Mouse (Mus musculus) midbrain, embryonic 14.5 days (tissue): ENCODE measurements around the gene Galk2. TPM values are rescaled to one million over a fixed set of nuclear protein-coding genes. Genes with fewer than 3 reads are reported as not detected.

Source experiments
- ATAC-seq: fragments of 200-750 bp; cut with Nextera tagmentation; 2 replicates; pipeline ENCODE4 v1.8.0; 2017; ENCODE audit warnings: moderate number of reproducible peaks, moderate library complexity; ENCODE audit not compliant: low FRiP score, low TSS enrichment
- DNase-seq: peaks from one replicate; pipeline ENCODE4 v3.0.0-alpha.2; 2015
- H3K27ac ChIP-seq: fragments of 300-500 bp; sonication (generic); replicated peaks from 2 replicates; pipeline ENCODE4 v1.5.1; 2014; ENCODE audit warnings: mild to moderate bottlenecking, low read depth, low read length, moderate library complexity
- H3K27me3 ChIP-seq: fragments of 300-500 bp; sonication (generic); 2 replicates; pipeline ENCODE4 v1.6.1; 2014; ENCODE audit warnings: low read length, control low read depth, mixed read lengths; ENCODE audit not compliant: control insufficient read depth, insufficient read depth
- H3K36me3 ChIP-seq: fragments of 300-500 bp; sonication (generic); 2 replicates; pipeline ENCODE4 v1.6.1; 2014; ENCODE audit warnings: low read length, control low read depth; ENCODE audit not compliant: control insufficient read depth, insufficient read depth
- H3K4me1 ChIP-seq: fragments of 300-500 bp; sonication (generic); 2 replicates; pipeline ENCODE4 v1.6.1; 2014; ENCODE audit warnings: mild to moderate bottlenecking, antibody characterized with exemption, low read length, control low read depth; ENCODE audit not compliant: control insufficient read depth, insufficient read depth
- H3K4me2 ChIP-seq: fragments of 300-500 bp; sonication (generic); 2 replicates; pipeline ENCODE4 v1.6.1; 2014; ENCODE audit warnings: mild to moderate bottlenecking, low read length, moderate library complexity
- H3K4me3 ChIP-seq: fragments of 300-500 bp; sonication (generic); replicated peaks from 2 replicates; pipeline ENCODE4 v1.5.1; 2014; ENCODE audit warnings: low read depth, low read length
- H3K9ac ChIP-seq: fragments of 300-500 bp; sonication (generic); replicated peaks from 2 replicates; pipeline ENCODE4 v1.6.1; 2014; ENCODE audit warnings: mild to moderate bottlenecking, low read length, moderate library complexity
- H3K9me3 ChIP-seq: fragments of 300-500 bp; sonication (generic); 2 replicates; pipeline ENCODE4 v1.6.1; 2016; ENCODE audit warnings: low read length, control low read depth, mixed read lengths; ENCODE audit not compliant: control insufficient read depth
- WGBS: fragments of 180-500 bp; shearing (Covaris S2); extraction: QIAGEN DNeasy Blood & Tissue Kit; methylation state at CpG from one replicate; pipeline ENCODE4 v1.1.7; 2014; 5-methylcytosine and 5-hydroxymethylcytosine counted together
- polyA plus RNA-seq: library from polyadenylated mRNA; unstranded; fragments of >200 nt; fragmentation: Nextera tagmentation; extraction: Ambion mirVana; gene quantifications from 2 replicates; pipeline ENCODE4 v1.2.1, GENCODE M21; 2014

Gene Galk2
- polyA plus RNA-seq, 1 experiment from 2014 or later: 29.6 TPM

GRCm38 (mm10) chr2:125838708-125839284 lies 20.1 kb upstream of the Galk2 start:
- Histone ChIP-seq H3K4me1 (no peaks in the 10 kb centered on the region), H3K4me2 (no peak overlapping the region), H3K27ac (no peak overlapping the region), H3K4me3 (no peak overlapping the region), H3K27me3 (no peaks in the 10 kb centered on the region), H3K36me3 (peaks cover 80% of the 10 kb centered on the region), H3K9ac (no peak overlapping the region), H3K9me3 (no peaks in the 10 kb centered on the region)
- WGBS: 86% methylated on average over 2 of the region's 2 CpGs
- DNase-seq: no peak
- no peak for ATAC-seq

DNA sequence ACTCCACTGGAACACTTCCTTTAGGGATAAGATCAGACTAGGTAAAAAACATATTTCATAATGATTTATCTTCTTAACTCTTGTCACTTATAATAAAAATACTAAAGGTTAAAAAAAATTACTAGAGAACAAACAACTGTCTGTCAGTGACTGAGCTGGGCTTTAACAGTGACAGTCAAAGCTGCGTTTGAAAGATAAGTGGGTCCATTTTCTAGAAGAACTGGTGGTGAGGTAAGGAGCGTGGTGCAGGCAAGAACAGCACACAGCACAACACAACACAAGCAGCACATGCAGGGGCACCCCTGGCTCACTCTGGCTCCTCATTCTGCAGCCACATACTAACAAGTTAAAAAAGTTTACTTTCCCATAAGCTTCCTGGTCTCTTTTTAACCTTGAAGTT lies 7.7 kb upstream of the Galk2 start:
- Histone ChIP-seq H3K27ac (no peak overlapping the region), H3K4me2 (no peak overlapping the region), H3K9me3 (no peaks in the 10 kb centered on the region), H3K4me1 (0 out of 2 replicates have a peak, but pooled peaks cover 2% of the 10 kb centered on the region), H3K9ac (no peak overlapping the region), H3K36me3 (peaks cover 21% of the 10 kb centered on the region), H3K4me3 (no peak overlapping the region), H3K27me3 (no peaks in the 10 kb centered on the region)
- ATAC-seq (no peak), DNase-seq (no peak)
- WGBS: 86% methylated on average over 2 of the region's 2 CpGs

- 57% methylated on average over 3 of the region's 3 CpGs for WGBS
- H3K4me3 ChIP-seq: peak overlapping the region; percentile 98
- no peak for DNase-seq
- no peak for ATAC-seq
- H3K36me3 ChIP-seq: no peaks in the 10 kb centered on the region
- H3K27ac ChIP-seq: no peak overlapping the region
- H3K9ac ChIP-seq: peak overlapping the region; percentile 98
- H3K4me2 ChIP-seq: peak overlapping the region; percentile 75
- H3K27me3 ChIP-seq: no peaks in the 10 kb centered on the region
- no peaks in the 10 kb centered on the region for H3K9me3 ChIP-seq
- peaks cover 10% of the 10 kb centered on the region; the same call in 1 of the 2 replicates for H3K4me1 ChIP-seq
Observed at GRCm38 (mm10) chr2:125857707-125858106, 1.2 kb upstream of the Galk2 start.

GRCm38 (mm10) chr2:125863799-125864198 lies 4.9 kb downstream of the Galk2 start:
- no peak overlapping the region for H3K4me3 ChIP-seq
- ATAC-seq: no peak
- no peaks in the 10 kb centered on the region for H3K36me3 ChIP-seq
- no peak overlapping the region for H3K4me2 ChIP-seq
- no peak for DNase-seq
- no peaks in the 10 kb centered on the region for H3K9me3 ChIP-seq
- H3K27me3 ChIP-seq: no peaks in the 10 kb centered on the region
- no peak overlapping the region for H3K9ac ChIP-seq
- no peak overlapping the region for H3K27ac ChIP-seq
- 84% methylated on average over 3 of the region's 3 CpGs for WGBS
- H3K4me1 ChIP-seq: peaks cover 5% of the 10 kb centered on the region; the same call in 1 of the 2 replicates

- H3K4me2 ChIP-seq: no peak overlapping the region
- WGBS: 89% methylated on average over 1 of the region's 1 CpGs
- ATAC-seq (no peak), DNase-seq (no peak)
- H3K36me3 ChIP-seq: no peaks in the 10 kb centered on the region
- no peak overlapping the region for H3K9ac ChIP-seq
- H3K4me3 ChIP-seq: no peak overlapping the region
- peaks cover 3% of the 10 kb centered on the region; the same call in 1 of the 2 replicates for H3K4me1 ChIP-seq
- H3K27me3 ChIP-seq: no peaks in the 10 kb centered on the region
- no peaks in the 10 kb centered on the region for H3K9me3 ChIP-seq
- H3K27ac ChIP-seq: no peak overlapping the region
Observed at GRCm38 (mm10) chr2:125864551-125864950, 5.6 kb downstream of the Galk2 start.

DNA sequence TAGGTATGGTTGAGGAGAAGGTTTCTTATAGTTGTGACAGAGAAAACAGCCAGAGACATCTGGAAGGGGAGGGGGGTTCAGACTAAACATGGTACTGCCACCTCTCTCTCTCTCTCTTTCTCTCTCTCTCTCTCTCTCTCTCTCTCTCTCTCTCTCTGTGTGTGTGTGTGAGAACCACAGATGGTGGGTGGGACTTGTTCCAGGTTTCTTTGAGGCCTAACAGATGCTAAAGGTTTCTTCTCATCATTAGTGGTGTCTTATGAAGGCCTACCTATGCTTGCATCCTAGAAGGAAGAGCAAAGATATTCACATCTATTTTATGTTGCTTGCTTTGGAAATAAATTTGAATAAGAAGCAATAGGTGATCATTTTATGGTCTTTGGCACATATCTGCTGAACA lies 6.7 kb downstream of the Galk2 start:
- ATAC-seq: no peak
- no peaks in the 10 kb centered on the region for H3K4me1 ChIP-seq
- H3K27ac ChIP-seq: peak overlapping the region; percentile 55; the same call in 1 of the 2 replicates
- H3K27me3 ChIP-seq: no peaks in the 10 kb centered on the region
- no peaks in the 10 kb centered on the region for H3K9me3 ChIP-seq
- H3K9ac ChIP-seq: peak overlapping the region; percentile 64
- H3K4me2 ChIP-seq: peak overlapping the region; percentile 68
- DNase-seq: no peak
- no peaks in the 10 kb centered on the region for H3K36me3 ChIP-seq
- H3K4me3 ChIP-seq: peak overlapping the region; percentile 48

DNA sequence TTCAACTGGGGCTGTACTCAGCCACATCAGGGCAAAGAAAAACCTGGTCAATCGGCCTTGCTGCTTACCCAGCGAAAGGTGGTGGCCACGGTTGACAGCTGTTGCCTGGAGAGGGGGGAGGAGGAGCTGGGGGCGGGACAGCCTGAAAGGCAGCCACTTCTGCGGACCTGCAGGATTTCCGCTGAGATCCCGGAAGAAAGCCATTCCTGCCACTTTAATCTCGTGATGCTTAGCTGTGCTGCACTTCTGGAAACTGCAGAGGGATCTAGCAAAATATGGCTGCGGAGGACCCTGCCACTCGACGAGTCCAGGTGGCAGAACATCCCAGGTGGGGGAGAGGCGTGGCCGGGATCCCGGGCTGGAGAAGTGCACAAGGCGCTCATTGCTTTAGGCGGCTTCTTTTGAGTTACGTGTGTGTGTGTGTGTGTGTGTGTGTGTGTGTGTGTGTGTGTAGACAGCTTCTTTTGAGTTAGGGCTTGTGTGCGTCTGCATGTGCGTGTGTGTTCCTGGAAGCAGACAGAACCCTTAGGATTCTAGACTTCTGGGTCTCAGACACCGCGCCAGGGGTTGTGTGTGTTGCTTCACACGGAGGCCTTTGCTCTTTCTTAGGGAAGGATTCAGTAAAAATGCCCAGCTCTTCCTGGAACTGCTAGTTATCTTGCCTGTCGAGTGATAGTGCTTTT lies 7.3 kb downstream of the Galk2 start:
- H3K9me3 ChIP-seq: no peaks in the 10 kb centered on the region
- peak overlapping the region; percentile 55; the same call in 1 of the 2 replicates for H3K27ac ChIP-seq
- ATAC-seq: peak; percentile 63

GRCm38 (mm10) chr2:125868301-125868700 lies 9.4 kb downstream of the Galk2 start:
- DNase-seq (no peak), ATAC-seq (no peak)
- no peaks in the 10 kb centered on the region for H3K27me3 ChIP-seq
- no peak overlapping the region for H3K4me3 ChIP-seq
- H3K4me2 ChIP-seq: no peak overlapping the region
- no peak overlapping the region for H3K9ac ChIP-seq
- no peak overlapping the region for H3K27ac ChIP-seq
- no peaks in the 10 kb centered on the region for H3K9me3 ChIP-seq
- WGBS: 81% methylated on average over 3 of the region's 3 CpGs
- no peaks in the 10 kb centered on the region for H3K36me3 ChIP-seq
- H3K4me1 ChIP-seq: no peaks in the 10 kb centered on the region

More for the DNA sequence above, 7.3 kb downstream of the Galk2 start:
- Histone ChIP-seq H3K4me3 (peak overlapping the region; percentile 48), H3K4me2 (peak overlapping the region; percentile 68), H3K36me3 (no peaks in the 10 kb centered on the region), H3K27me3 (no peaks in the 10 kb centered on the region), H3K4me1 (no peaks in the 10 kb centered on the region), H3K9ac (peak overlapping the region; percentile 64)
- DNase-seq: peak; percentile 73
- WGBS: 6% methylated on average over 23 of the region's 23 CpGs

DNA sequence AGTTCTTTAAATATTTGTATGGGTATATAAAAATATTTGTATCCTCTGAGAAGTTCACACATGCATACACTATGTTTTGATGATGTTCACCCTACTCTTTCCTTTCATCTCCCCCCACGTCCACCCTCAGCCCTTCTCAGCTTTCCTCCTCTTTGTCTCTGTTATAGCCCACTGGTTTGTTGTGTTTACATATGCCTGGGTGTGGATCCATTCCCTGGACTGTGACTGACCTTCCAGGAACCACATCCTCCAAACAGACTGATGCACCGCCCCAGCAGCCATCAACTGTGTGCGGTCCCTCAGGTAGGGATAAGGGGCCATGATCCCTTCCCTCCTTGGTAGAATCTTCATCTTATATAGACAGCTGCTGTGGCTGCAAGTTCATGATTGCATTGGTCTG lies 11.2 kb downstream of the Galk2 start:
- ATAC-seq: no peak
- Histone ChIP-seq H3K9me3 (no peaks in the 10 kb centered on the region), H3K9ac (no peak overlapping the region), H3K27ac (no peak overlapping the region), H3K4me3 (no peak overlapping the region), H3K4me2 (no peak overlapping the region), H3K36me3 (no peaks in the 10 kb centered on the region), H3K27me3 (no peaks in the 10 kb centered on the region), H3K4me1 (no peaks in the 10 kb centered on the region)
- 85% methylated on average over 3 of the region's 3 CpGs for WGBS
- no peak for DNase-seq
